Mouse (Mus musculus) forebrain, postnatal 0 days (tissue): Measurements from ENCODE around the gene Trim9. TPM values are rescaled to one million over a fixed set of nuclear protein-coding genes. Genes with fewer than 3 reads are reported as not detected.

Source experiments
- ATAC-seq: fragments of 200-750 bp; cut with Nextera tagmentation; 2 replicates; pipeline ENCODE4 v1.8.0; 2017; ENCODE audit warnings: mild to moderate bottlenecking, moderate library complexity
- DNase-seq: peaks from one replicate; pipeline ENCODE4 v3.0.0-alpha.2; 2015
- H3K27ac ChIP-seq: fragments of 300-500 bp; sonication (generic); 2 replicates; pipeline ENCODE4 v1.5.1; 2014; ENCODE audit warnings: low read depth, mild to moderate bottlenecking, antibody characterized with exemption, low read length, moderate library complexity, mixed read lengths
- H3K27me3 ChIP-seq: fragments of 300-500 bp; sonication (generic); 2 replicates; pipeline ENCODE4 v1.6.1; 2014; ENCODE audit warnings: mild to moderate bottlenecking, low read length, mixed read lengths; ENCODE audit not compliant: insufficient read depth
- H3K36me3 ChIP-seq: fragments of 300-500 bp; sonication (generic); 2 replicates; pipeline ENCODE4 v1.6.1; 2014; ENCODE audit warnings: mild to moderate bottlenecking, moderate library complexity; ENCODE audit not compliant: insufficient read depth
- H3K4me1 ChIP-seq: fragments of 300-500 bp; sonication (generic); 2 replicates; pipeline ENCODE4 v1.6.1; 2014; ENCODE audit warnings: antibody characterized with exemption; ENCODE audit not compliant: insufficient read depth
- H3K4me2 ChIP-seq: fragments of 300-500 bp; sonication (generic); 2 replicates; pipeline ENCODE4 v1.6.1; 2014; ENCODE audit warnings: low read depth, mild to moderate bottlenecking, moderate library complexity
- H3K4me3 ChIP-seq: fragments of 300-500 bp; sonication (generic); 2 replicates; pipeline ENCODE4 v1.5.1; 2014; ENCODE audit warnings: low read depth, low read length, mixed read lengths
- H3K9ac ChIP-seq: fragments of 300-500 bp; sonication (generic); 2 replicates; pipeline ENCODE4 v1.6.1; 2014; ENCODE audit warnings: mild to moderate bottlenecking
- H3K9me3 ChIP-seq: fragments of 300-500 bp; sonication (generic); 2 replicates; pipeline ENCODE4 v1.6.1; 2016; ENCODE audit warnings: low read length
- CTCF ChIP-seq: sonication (generic); IDR thresholded peaks from 2 replicates; pipeline ENCODE4 v1.5.1; 2016; ENCODE audit warnings: antibody characterized with exemption, control low read depth, low read depth
- WGBS: fragments of 180-500 bp; shearing (Covaris S2); extraction: QIAGEN DNeasy Blood & Tissue Kit; methylation state at CpG from one replicate; pipeline ENCODE4 v1.1.7; 2014; 5-methylcytosine and 5-hydroxymethylcytosine counted together
- polyA plus RNA-seq: library from polyadenylated mRNA; unstranded; fragments of >200 nt; fragmentation: Nextera tagmentation; extraction: Ambion mirVana; gene quantifications from 2 replicates; pipeline ENCODE4 v1.2.1, GENCODE M21; 2015
- total RNA-seq: library from RNA; depleted of rRNA; stranded (reverse); fragments of >200 nt; gene quantifications from 2 replicates; pipeline ENCODE4 v1.2.3, GENCODE M21; 2014

Trim9 gene
- total and polyA plus RNA-seq, 2 experiments from 2014 or later: 96.8 to 135 TPM

DNA sequence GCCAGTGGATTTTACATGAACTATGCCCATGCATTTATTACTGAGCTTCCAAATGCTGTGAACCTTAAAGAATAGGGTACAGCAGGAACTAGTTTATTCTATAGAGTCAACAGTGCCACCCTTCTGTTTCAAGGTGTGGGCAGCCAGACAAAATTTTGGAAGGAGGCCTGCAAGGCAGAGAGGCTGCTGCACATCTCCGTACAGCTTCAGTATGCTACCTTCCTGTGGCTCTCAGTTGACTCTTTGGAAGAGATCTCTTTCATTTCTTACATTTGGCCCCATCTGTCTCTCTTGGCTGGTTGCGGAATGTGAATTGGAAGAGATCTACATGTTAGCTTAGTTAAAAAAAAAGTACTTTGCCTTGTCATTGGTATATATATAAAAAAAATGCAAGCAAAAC is 66.5 kb downstream of the Trim9 start:
- no peaks in the 10 kb centered on the region for H3K27me3 ChIP-seq
- ATAC-seq (no peak), DNase-seq (no peak)
- peaks cover 22% of the 10 kb centered on the region; the same call in 1 of the 2 replicates for H3K36me3 ChIP-seq
- H3K9ac ChIP-seq: no peak overlapping the region
- peaks cover 5% of the 10 kb centered on the region; the same call in 1 of the 2 replicates for H3K4me1 ChIP-seq
- 58% methylated on average over 2 of the region's 2 CpGs for WGBS
- H3K9me3 ChIP-seq: no peaks in the 10 kb centered on the region
- no peak overlapping the region for H3K27ac ChIP-seq
- TF ChIP-seq CTCF: no peak
- no peak overlapping the region for H3K4me3 ChIP-seq
- no peak overlapping the region for H3K4me2 ChIP-seq

DNA sequence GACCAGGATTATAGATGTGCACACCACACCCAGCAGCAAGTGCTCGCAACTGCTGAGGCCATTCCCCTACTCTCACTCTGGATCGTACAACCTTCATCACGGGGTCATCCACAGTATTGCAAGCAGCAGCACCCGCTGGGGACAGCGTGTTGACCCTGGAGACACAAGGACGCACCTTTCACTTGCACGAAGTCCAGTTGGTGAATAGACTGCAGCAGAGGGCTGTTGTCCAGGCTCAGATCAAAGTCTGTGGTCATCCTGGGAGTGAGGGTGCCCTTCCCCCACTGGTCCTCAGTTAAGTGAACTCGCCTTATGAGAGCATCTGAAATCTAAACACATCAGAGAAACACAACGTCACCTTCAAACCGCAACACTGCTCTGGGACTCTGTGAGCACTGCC is 67.0 kb downstream of the Trim9 start:
- no peak overlapping the region for H3K4me3 ChIP-seq
- H3K27me3 ChIP-seq: no peaks in the 10 kb centered on the region
- no peak for TF ChIP-seq CTCF
- DNase-seq (no peak), ATAC-seq (no peak)
- peaks cover 22% of the 10 kb centered on the region; the same call in 1 of the 2 replicates for H3K36me3 ChIP-seq
- no peak overlapping the region for H3K9ac ChIP-seq
- H3K27ac ChIP-seq: no peak overlapping the region
- no peak overlapping the region for H3K4me2 ChIP-seq
- no peaks in the 10 kb centered on the region for H3K9me3 ChIP-seq
- H3K4me1 ChIP-seq: peaks cover 5% of the 10 kb centered on the region; the same call in 1 of the 2 replicates
- 94% methylated on average over 10 of the region's 10 CpGs for WGBS

GRCm38 (mm10) chr12:70277071-70277939 is 70.1 kb downstream of the Trim9 start:
- H3K9ac ChIP-seq: no peak overlapping the region
- 52% methylated on average over 12 of the region's 12 CpGs for WGBS
- TF ChIP-seq CTCF: no peak

GRCm38 (mm10) chr12:70269724-70270123 is 77.7 kb downstream of the Trim9 start:
- DNase-seq (no peak), ATAC-seq (no peak)
- no peak overlapping the region for H3K27ac ChIP-seq
- H3K4me2 ChIP-seq: no peak overlapping the region
- H3K27me3 ChIP-seq: no peaks in the 10 kb centered on the region
- H3K4me1 ChIP-seq: no peaks in the 10 kb centered on the region
- H3K9me3 ChIP-seq: no peaks in the 10 kb centered on the region
- H3K9ac ChIP-seq: no peak overlapping the region
- WGBS: 64% methylated on average over 6 of the region's 6 CpGs
- no peak for TF ChIP-seq CTCF
- no peak overlapping the region for H3K4me3 ChIP-seq
- peaks cover 28% of the 10 kb centered on the region for H3K36me3 ChIP-seq

More at GRCm38 (mm10) chr12:70277071-70277939, 70.1 kb downstream of the Trim9 start:
- peaks cover 5% of the 10 kb centered on the region; the same call in 1 of the 2 replicates for H3K4me1 ChIP-seq
- H3K4me3 ChIP-seq: no peak overlapping the region
- no peaks in the 10 kb centered on the region for H3K9me3 ChIP-seq
- no peak overlapping the region for H3K4me2 ChIP-seq
- H3K36me3 ChIP-seq: peaks cover 25% of the 10 kb centered on the region
- H3K27me3 ChIP-seq: no peaks in the 10 kb centered on the region
- H3K27ac ChIP-seq: peak overlapping the region; percentile 45; the same call in 1 of the 2 replicates
- ATAC-seq: peak; percentile 60
- peak; percentile 19 for DNase-seq

- ATAC-seq: no peak
These were observed 80.1 kb downstream of the Trim9 start for GRCm38 (mm10) chr12:70267314-70267713.

DNA sequence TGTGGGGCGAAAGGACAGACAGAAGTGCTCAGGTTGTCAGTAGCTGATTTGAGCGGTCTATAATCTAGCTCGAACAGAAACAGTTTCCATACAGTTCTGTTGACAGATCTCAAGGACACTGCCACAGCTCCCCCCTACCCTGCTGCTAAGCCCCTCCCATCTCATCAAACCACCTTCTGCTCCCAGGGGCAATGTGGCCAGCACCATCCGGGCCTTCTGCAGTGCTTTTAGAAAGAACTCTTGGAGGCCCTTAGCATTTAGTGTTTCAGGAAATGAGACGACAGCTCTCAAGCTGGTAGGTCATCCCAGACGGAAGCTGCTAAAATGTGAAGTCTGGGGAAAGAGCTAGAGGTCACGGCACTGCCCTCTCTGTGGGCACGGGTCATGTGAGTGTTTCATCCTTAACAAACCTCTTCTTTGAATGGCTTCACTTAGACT is 80.9 kb downstream of the Trim9 start:
- DNase-seq (no peak), ATAC-seq (no peak)
- Histone ChIP-seq H3K9ac (no peak overlapping the region), H3K4me2 (no peak overlapping the region), H3K36me3 (peaks cover 23% of the 10 kb centered on the region), H3K4me3 (no peak overlapping the region), H3K27me3 (no peaks in the 10 kb centered on the region), H3K9me3 (no peaks in the 10 kb centered on the region), H3K4me1 (no peaks in the 10 kb centered on the region), H3K27ac (no peak overlapping the region)
- TF ChIP-seq CTCF: no peak
- 65% methylated on average over 8 of the region's 8 CpGs for WGBS

More at GRCm38 (mm10) chr12:70267314-70267713, 80.1 kb downstream of the Trim9 start:
- no peaks in the 10 kb centered on the region for H3K4me1 ChIP-seq
- H3K36me3 ChIP-seq: peaks cover 28% of the 10 kb centered on the region
- WGBS: 90% methylated on average over 9 of the region's 9 CpGs
- no peak overlapping the region for H3K9ac ChIP-seq
- H3K9me3 ChIP-seq: no peaks in the 10 kb centered on the region
- no peaks in the 10 kb centered on the region for H3K27me3 ChIP-seq
- no peak overlapping the region for H3K4me2 ChIP-seq
- no peak for DNase-seq
- H3K27ac ChIP-seq: no peak overlapping the region
- TF ChIP-seq CTCF: no peak
- H3K4me3 ChIP-seq: no peak overlapping the region

- Histone ChIP-seq H3K27me3 (no peaks in the 10 kb centered on the region), H3K4me1 (no peaks in the 10 kb centered on the region), H3K9ac (no peak overlapping the region), H3K27ac (no peak overlapping the region), H3K36me3 (peaks cover 20% of the 10 kb centered on the region), H3K4me3 (no peak overlapping the region), H3K9me3 (no peaks in the 10 kb centered on the region), H3K4me2 (no peak overlapping the region)
- no peak for ATAC-seq
- DNase-seq: no peak
- no peak for TF ChIP-seq CTCF
- 44% methylated on average over 7 of the region's 7 CpGs for WGBS
These were observed 83.7 kb downstream of the Trim9 start for GRCm38 (mm10) chr12:70263721-70264120.
